Mouse (Mus musculus): ENCODE results near the gene Slc1a7. TPM values are rescaled to one million over a fixed set of nuclear protein-coding genes. Genes with fewer than 3 reads are reported as not detected.

Slc1a7 gene
- polyA plus RNA-seq, 1 experiment = not detected

Other genes with a start within 250 kb of the Slc1a7 start
- 0.42 TPM in 1 of 2 replicates, not detected in the other for gene Lrp8, start 166.1 kb upstream of the Slc1a7 start, polyA plus RNA-seq (2012; ENCODE audit: insufficient read depth, insufficient read length, missing spikeins)
- 77.1 and 95.2 TPM in 2 replicates for gene Magoh, start 88.6 kb upstream of the Slc1a7 start, polyA plus RNA-seq (2012; ENCODE audit: insufficient read depth, insufficient read length, missing spikeins)
- gene 0610037L13Rik, start 78.5 kb upstream of the Slc1a7 start, polyA plus RNA-seq (2012; ENCODE audit: insufficient read depth, insufficient read length, missing spikeins) = 77.0 and 102 TPM in 2 replicates
- gene Cpt2, start 44.7 kb upstream of the Slc1a7 start, polyA plus RNA-seq (2012; ENCODE audit: insufficient read depth, insufficient read length, missing spikeins) = 491 and 628 TPM in 2 replicates
- gene Podn, start 128.1 kb downstream of the Slc1a7 start, polyA plus RNA-seq (2012; ENCODE audit: insufficient read depth, insufficient read length, missing spikeins) = 11.4 and 19.9 TPM in 2 replicates
- gene Scp2, start 176.7 kb downstream of the Slc1a7 start, polyA plus RNA-seq (2012; ENCODE audit: insufficient read depth, insufficient read length, missing spikeins) = 804 and 975 TPM in 2 replicates
- 25.7 and 31.1 TPM in 2 replicates for gene Echdc2, start 197.1 kb downstream of the Slc1a7 start, polyA plus RNA-seq (2012; ENCODE audit: insufficient read depth, insufficient read length, missing spikeins)
- 1.8 and 1.9 TPM in 2 replicates for gene Zyg11a, start 249.7 kb downstream of the Slc1a7 start, polyA plus RNA-seq (2012; ENCODE audit: insufficient read depth, insufficient read length, missing spikeins)